In the genomic region with DNA sequence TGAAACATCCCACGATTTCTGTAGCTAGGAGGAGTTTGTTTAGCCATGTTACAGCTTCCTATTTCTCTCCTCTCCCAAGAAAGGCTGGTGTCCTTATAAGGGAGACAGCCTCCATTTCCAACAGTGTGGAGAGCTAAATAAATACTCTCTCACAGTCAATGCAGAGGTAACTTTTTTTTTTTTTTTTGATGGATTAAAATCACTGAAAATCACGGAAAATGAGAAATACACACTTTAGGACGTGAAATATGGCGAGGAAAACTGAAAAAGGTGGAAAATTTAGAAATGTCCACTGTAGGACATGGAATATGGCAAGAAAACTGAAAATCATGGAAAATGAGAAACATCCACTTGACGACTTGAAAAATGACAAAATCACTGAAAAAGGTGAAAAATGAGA, we compare ENCODE assay signal across 8 mouse cellular contexts.
DNase-seq lines count a peak whose midpoint lies in the region; ATAC-seq and TF ChIP-seq lines count a peak whose summit lies in the region.
"Not testable (repeated sequence)": the region's sequence is repeated elsewhere in the genome, so short reads cannot be mapped to it uniquely, and the experiment has no call there.

No protein-coding gene starts in this region.

- peak; percentile 94 for DNase-seq in CD8-positive naive resting alpha-beta T cell, adult 2 months (ENCODE audit: low read depth in 2 of 2, low spot score in 2 of 2)
- peak; percentile 70 for DNase-seq in cerebellum, adult 8-10 months
- DNase-seq in frontal cortex, postnatal 36 days (ENCODE audit: low spot score in 2 of 2) = peak; percentile 76 to 88
- peak; percentile 18 for DNase-seq in heart, postnatal 4 days
- peak; percentile 16 to 88 for DNase-seq in layer of hippocampus, adult 2 months (ENCODE audit: low spot score in 2 of 2)
- DNase-seq in liver, embryonic 13.5 days = peak; percentile 81
- peak; percentile 23 for DNase-seq in retina, postnatal 1 day
- peak; percentile 21 for DNase-seq in urinary bladder, postnatal 10 days (ENCODE audit: low spot score)

- not testable (repeated sequence) for H3K4me2 ChIP-seq in liver, embryonic 13.5 days

- not testable (repeated sequence) for H3K4me3 ChIP-seq in layer of hippocampus, adult 2 months; liver, embryonic 13.5 days (replicated peaks)

- not testable (repeated sequence) for H3K9me3 ChIP-seq in liver, embryonic 13.5 days (replicated peaks)

- not testable (repeated sequence) for TF ChIP-seq CTCF in layer of hippocampus, adult 2 months (conservative IDR thresholded peaks at IDR 0.05)

- H3K36me3 ChIP-seq in liver, embryonic 13.5 days = not testable (repeated sequence)

- ATAC-seq in liver, embryonic 13.5 days (ENCODE audit: low read depth) = not testable (repeated sequence)

- 64% methylated on average over 5 of the region's 5 CpGs for WGBS in liver, embryonic 13.5 days (ENCODE audit: insufficient replicate concordance)

- H3K4me1 ChIP-seq in liver, embryonic 13.5 days (replicated peaks) = not testable (repeated sequence)

- H3K9ac ChIP-seq in liver, embryonic 13.5 days = not testable (repeated sequence)

- not testable (repeated sequence) for H3K27me3 ChIP-seq in liver, embryonic 13.5 days

- H3K27ac ChIP-seq in layer of hippocampus, adult 2 months; liver, embryonic 13.5 days: not testable (repeated sequence)

Comparison
In these comparisons a context has a peak if more than half of its experiments do, and no peak if none do; other contexts are left out.
1. DNase-seq: peak in every context shown above with its lines; median percentile 94 in CD8-positive naive resting alpha-beta T cell, adult 2 months; 82 in frontal cortex, postnatal 36 days; 81 in liver, embryonic 13.5 days; 70 in cerebellum, adult 8-10 months; 52 in layer of hippocampus, adult 2 months; 23 in retina, postnatal 1 day; 21 in urinary bladder, postnatal 10 days; 18 in heart, postnatal 4 days.